Mouse (Mus musculus): ENCODE measurements around the gene Olfr577.

Gene Olfr577

GRCm38 (mm10) chr7:102975843-102976242 is at the start of gene Olfr577:
Olfr577 (minus strand) TSS chr7:102975943.
- DNase-seq, result no peak

- no peak for DNase-seq
These were observed 13.5 kb upstream of the Olfr577 start, which contains the start of gene Olfr578 for GRCm38 (mm10) chr7:102989224-102989623. Olfr578 (minus strand) TSS chr7:102989324.

GRCm38 (mm10) chr7:102974399-102974798 is 1.3 kb downstream of the Olfr577 start:
- DNase-seq, result no peak

GRCm38 (mm10) chr7:102962360-102962759 is 13.4 kb downstream of the Olfr577 start, which contains the start of gene Olfr576:
Olfr576 (plus strand) TSS chr7:102962660.
- no peak for DNase-seq

- DNase-seq, result no peak
These were observed 17.1 kb downstream of the Olfr577 start, which contains the start of gene Olfr575 for GRCm38 (mm10) chr7:102958593-102958992. Olfr575 (minus strand) TSS chr7:102958775.

- no peak for DNase-seq
These were observed 17.6 kb downstream of the Olfr577 start for GRCm38 (mm10) chr7:102958137-102958536.

GRCm38 (mm10) chr7:102950732-102951131 is 25.0 kb downstream of the Olfr577 start:
- no peak for DNase-seq

- DNase-seq, result no peak
These were observed 27.6 kb downstream of the Olfr577 start, which contains the start of gene Olfr574 for GRCm38 (mm10) chr7:102948167-102948566. Olfr574 (plus strand) TSS chr7:102948467.

- DNase-seq, result no peak
These were observed 32.3 kb downstream of the Olfr577 start for GRCm38 (mm10) chr7:102943417-102943816.

GRCm38 (mm10) chr7:102942475-102942874 is 33.3 kb downstream of the Olfr577 start, which contains the start of gene Olfr573-ps1:
Olfr573-ps1 (minus strand) TSS chr7:102942575.
- no peak for DNase-seq

- no peak for DNase-seq
These were observed 48.6 kb downstream of the Olfr577 start for GRCm38 (mm10) chr7:102927105-102927504.

GRCm38 (mm10) chr7:102924109-102924508 is 51.6 kb downstream of the Olfr577 start, which contains the start of gene Olfr572:
Olfr572 (plus strand) TSS chr7:102924409.
- DNase-seq, result no peak

Data from lung, postnatal 10 days (tissue).